Mouse (Mus musculus): Measurements from ENCODE around the gene Gm49387. TPM values are rescaled to one million over a fixed set of nuclear protein-coding genes. Genes with fewer than 3 reads are reported as not detected.

The Gm49387 gene
- polyA plus RNA-seq, 1 experiment from 2014 or later = not detected

- WGBS = 80% methylated on average over 7 of the region's 7 CpGs
- Histone ChIP-seq H3K27ac (no peak overlapping the region), H3K27me3 (no peaks in the 10 kb centered on the region), H3K36me3 (no peaks in the 10 kb centered on the region), H3K4me2 (replicated peaks) (no peak overlapping the region), H3K9ac (replicated peaks) (no peak overlapping the region), H3K4me3 (replicated peaks) (no peak overlapping the region), H3K4me1 (replicated peaks) (no peaks in the 10 kb centered on the region), H3K9me3 (no peaks in the 10 kb centered on the region)
- ATAC-seq = no peak
Measured at GRCm38 (mm10) chr14:31525040-31525810, 115.5 kb downstream of the Gm49387 start.

GRCm38 (mm10) chr14:31521318-31521717 lies 119.4 kb downstream of the Gm49387 start:
- Histone ChIP-seq H3K9ac (replicated peaks) (no peak overlapping the region), H3K4me3 (replicated peaks) (no peak overlapping the region), H3K27me3 (no peaks in the 10 kb centered on the region), H3K36me3 (no peaks in the 10 kb centered on the region), H3K9me3 (no peaks in the 10 kb centered on the region), H3K4me1 (replicated peaks) (no peaks in the 10 kb centered on the region), H3K27ac (no peak overlapping the region), H3K4me2 (replicated peaks) (no peak overlapping the region)
- 68% methylated on average over 2 of the region's 2 CpGs for WGBS
- no peak for ATAC-seq

- no peaks in the 10 kb centered on the region for H3K4me1 ChIP-seq (replicated peaks)
- ATAC-seq = no peak
- H3K9me3 ChIP-seq = 0 out of 2 replicates have a peak, but pooled peaks cover 4% of the 10 kb centered on the region
- no peak overlapping the region for H3K9ac ChIP-seq (replicated peaks)
- H3K4me3 ChIP-seq (replicated peaks) = no peak overlapping the region
- no peak overlapping the region for H3K27ac ChIP-seq
- no peak overlapping the region for H3K4me2 ChIP-seq (replicated peaks)
- H3K27me3 ChIP-seq = no peaks in the 10 kb centered on the region
- no peaks in the 10 kb centered on the region for H3K36me3 ChIP-seq
- 58% methylated on average over 3 of the region's 3 CpGs for WGBS
Measured at GRCm38 (mm10) chr14:31519165-31519564, 121.5 kb downstream of the Gm49387 start.

GRCm38 (mm10) chr14:31515895-31516294 lies 124.8 kb downstream of the Gm49387 start:
- Histone ChIP-seq H3K9ac (replicated peaks) (no peak overlapping the region), H3K27me3 (no peaks in the 10 kb centered on the region), H3K9me3 (0 out of 2 replicates have a peak, but pooled peaks cover 4% of the 10 kb centered on the region), H3K4me1 (replicated peaks) (no peaks in the 10 kb centered on the region), H3K4me2 (replicated peaks) (no peak overlapping the region), H3K27ac (no peak overlapping the region), H3K4me3 (replicated peaks) (no peak overlapping the region), H3K36me3 (peaks cover 4% of the 10 kb centered on the region; the same call in 1 of the 2 replicates)
- ATAC-seq = no peak
- WGBS = 92% methylated on average over 2 of the region's 2 CpGs

GRCm38 (mm10) chr14:31510322-31510721 lies 130.4 kb downstream of the Gm49387 start:
- Histone ChIP-seq H3K27ac (no peak overlapping the region), H3K4me2 (replicated peaks) (no peak overlapping the region), H3K36me3 (peaks cover 49% of the 10 kb centered on the region), H3K27me3 (no peaks in the 10 kb centered on the region), H3K4me1 (replicated peaks) (no peaks in the 10 kb centered on the region), H3K4me3 (replicated peaks) (no peak overlapping the region), H3K9me3 (0 out of 2 replicates have a peak, but pooled peaks cover 4% of the 10 kb centered on the region), H3K9ac (replicated peaks) (no peak overlapping the region)
- WGBS = 95% methylated on average over 3 of the region's 3 CpGs
- ATAC-seq = no peak

GRCm38 (mm10) chr14:31509911-31510310 lies 130.8 kb downstream of the Gm49387 start:
- WGBS = 94% methylated on average over 2 of the region's 2 CpGs
- Histone ChIP-seq H3K36me3 (peaks cover 54% of the 10 kb centered on the region), H3K9ac (replicated peaks) (no peak overlapping the region), H3K4me1 (replicated peaks) (no peaks in the 10 kb centered on the region), H3K27ac (no peak overlapping the region), H3K4me3 (replicated peaks) (no peak overlapping the region), H3K27me3 (no peaks in the 10 kb centered on the region), H3K9me3 (0 out of 2 replicates have a peak, but pooled peaks cover 3% of the 10 kb centered on the region), H3K4me2 (replicated peaks) (no peak overlapping the region)
- ATAC-seq = no peak

GRCm38 (mm10) chr14:31506456-31506855 lies 134.2 kb downstream of the Gm49387 start:
- no peaks in the 10 kb centered on the region for H3K27me3 ChIP-seq
- no peak overlapping the region for H3K4me2 ChIP-seq (replicated peaks)
- WGBS = 98% methylated on average over 6 of the region's 6 CpGs
- no peak for ATAC-seq
- no peak overlapping the region for H3K9ac ChIP-seq (replicated peaks)
- H3K27ac ChIP-seq = no peak overlapping the region
- peaks cover 84% of the 10 kb centered on the region for H3K36me3 ChIP-seq
- H3K9me3 ChIP-seq = no peaks in the 10 kb centered on the region
- no peaks in the 10 kb centered on the region for H3K4me1 ChIP-seq (replicated peaks)
- H3K4me3 ChIP-seq (replicated peaks) = no peak overlapping the region

- H3K4me1 ChIP-seq (replicated peaks) = no peaks in the 10 kb centered on the region
- no peak for ATAC-seq
- no peaks in the 10 kb centered on the region for H3K27me3 ChIP-seq
- H3K36me3 ChIP-seq = peaks cover 88% of the 10 kb centered on the region
- no peak overlapping the region for H3K4me2 ChIP-seq (replicated peaks)
- 97% methylated on average over 13 of the region's 13 CpGs for WGBS
- no peak overlapping the region for H3K9ac ChIP-seq (replicated peaks)
- H3K27ac ChIP-seq = no peak overlapping the region
- H3K4me3 ChIP-seq (replicated peaks) = no peak overlapping the region
- H3K9me3 ChIP-seq = no peaks in the 10 kb centered on the region
Measured at GRCm38 (mm10) chr14:31503406-31503805, 137.3 kb downstream of the Gm49387 start.

Other genes with a start within 250 kb of the Gm49387 start
- gene Sh3bp5, start 204.8 kb downstream of the Gm49387 start, polyA plus RNA-seq (2015; fragmentation: Nextera tagmentation; extraction: Ambion mirVana) = 111 and 116 TPM in 2 replicates
- gene Eaf1, start 146.5 kb downstream of the Gm49387 start, polyA plus RNA-seq (2015; fragmentation: Nextera tagmentation; extraction: Ambion mirVana) = 11.6 and 12.2 TPM in 2 replicates
- 55.3 and 67.1 TPM in 2 replicates for gene Mettl6, start 145.8 kb downstream of the Gm49387 start, polyA plus RNA-seq (2015; fragmentation: Nextera tagmentation; extraction: Ambion mirVana)
- gene Colq, start 49.5 kb downstream of the Gm49387 start, polyA plus RNA-seq (2015; fragmentation: Nextera tagmentation; extraction: Ambion mirVana) = not detected in 2 replicates
- gene Btd, start 150 bp upstream of the Gm49387 start, polyA plus RNA-seq (2015; fragmentation: Nextera tagmentation; extraction: Ambion mirVana) = 13.6 and 14.8 TPM in 2 replicates
- 7.5 and 8.6 TPM in 2 replicates for gene Hacl1, start 408 bp upstream of the Gm49387 start, polyA plus RNA-seq (2015; fragmentation: Nextera tagmentation; extraction: Ambion mirVana)
- 9.9 and 11.1 TPM in 2 replicates for gene Ankrd28, start 189.8 kb upstream of the Gm49387 start, polyA plus RNA-seq (2015; fragmentation: Nextera tagmentation; extraction: Ambion mirVana)

All from midbrain, embryonic 13.5 days (tissue).